Mouse (Mus musculus) hindbrain, embryonic 11.5 days (tissue): ENCODE measurements around the gene Fth1. TPM values are rescaled to one million over a fixed set of nuclear protein-coding genes. Genes with fewer than 3 reads are reported as not detected.

Experiments used
- ATAC-seq: fragments of 200-750 bp; cut with Nextera tagmentation; 2 replicates; pipeline ENCODE4 v1.8.0; 2017; ENCODE audit warnings: mild to moderate bottlenecking, moderate TSS enrichment, moderate library complexity; ENCODE audit not compliant: low FRiP score
- DNase-seq: peaks from one replicate; pipeline ENCODE4 v3.0.0-alpha.2; 2015; ENCODE audit warnings: low spot score
- H3K27ac ChIP-seq: fragments of 300-500 bp; sonication (generic); 2 replicates; pipeline ENCODE4 v1.5.1; 2014; ENCODE audit warnings: mild to moderate bottlenecking, low read depth, low read length
- H3K27me3 ChIP-seq: fragments of 300-500 bp; sonication (generic); 2 replicates; pipeline ENCODE4 v1.6.1; 2014; ENCODE audit warnings: mild to moderate bottlenecking, low read length, moderate library complexity, mixed read lengths; ENCODE audit not compliant: control insufficient read depth, insufficient read depth
- H3K36me3 ChIP-seq: fragments of 300-500 bp; sonication (generic); 2 replicates; pipeline ENCODE4 v1.6.1; 2014; ENCODE audit warnings: mild to moderate bottlenecking, low read length, moderate library complexity, mixed read lengths; ENCODE audit not compliant: control insufficient read depth, insufficient read depth
- H3K4me1 ChIP-seq: fragments of 300-500 bp; sonication (generic); replicated peaks from 2 replicates; pipeline ENCODE4 v1.6.1; 2014; ENCODE audit warnings: low read length, mixed read lengths; ENCODE audit not compliant: control insufficient read depth, insufficient read depth
- H3K4me2 ChIP-seq: fragments of 300-500 bp; sonication (generic); replicated peaks from 2 replicates; pipeline ENCODE4 v1.6.1; 2014; ENCODE audit warnings: mild to moderate bottlenecking, low read depth, low read length
- H3K4me3 ChIP-seq: fragments of 300-500 bp; sonication (generic); 2 replicates; pipeline ENCODE4 v1.5.1; 2014; ENCODE audit warnings: low read depth, low read length
- H3K9ac ChIP-seq: fragments of 300-500 bp; sonication (generic); 2 replicates; pipeline ENCODE4 v1.6.1; 2014; ENCODE audit warnings: low read depth, low read length
- H3K9me3 ChIP-seq: fragments of 300-500 bp; sonication (generic); 2 replicates; pipeline ENCODE4 v1.6.1; 2016; ENCODE audit warnings: low read length; ENCODE audit not compliant: control insufficient read depth
- WGBS: fragments of 180-500 bp; shearing (Covaris S2); extraction: QIAGEN DNeasy Blood & Tissue Kit; methylation state at CpG from one replicate; pipeline ENCODE4 v1.1.7; 2014; 5-methylcytosine and 5-hydroxymethylcytosine counted together
- polyA plus RNA-seq: library from polyadenylated mRNA; unstranded; fragments of >200 nt; fragmentation: Nextera tagmentation; extraction: Ambion mirVana; gene quantifications from 2 replicates; pipeline ENCODE4 v1.2.1, GENCODE M21; 2014

The Fth1 gene
- polyA plus RNA-seq, 1 experiment from 2014 or later, result 1,416 TPM

DNA sequence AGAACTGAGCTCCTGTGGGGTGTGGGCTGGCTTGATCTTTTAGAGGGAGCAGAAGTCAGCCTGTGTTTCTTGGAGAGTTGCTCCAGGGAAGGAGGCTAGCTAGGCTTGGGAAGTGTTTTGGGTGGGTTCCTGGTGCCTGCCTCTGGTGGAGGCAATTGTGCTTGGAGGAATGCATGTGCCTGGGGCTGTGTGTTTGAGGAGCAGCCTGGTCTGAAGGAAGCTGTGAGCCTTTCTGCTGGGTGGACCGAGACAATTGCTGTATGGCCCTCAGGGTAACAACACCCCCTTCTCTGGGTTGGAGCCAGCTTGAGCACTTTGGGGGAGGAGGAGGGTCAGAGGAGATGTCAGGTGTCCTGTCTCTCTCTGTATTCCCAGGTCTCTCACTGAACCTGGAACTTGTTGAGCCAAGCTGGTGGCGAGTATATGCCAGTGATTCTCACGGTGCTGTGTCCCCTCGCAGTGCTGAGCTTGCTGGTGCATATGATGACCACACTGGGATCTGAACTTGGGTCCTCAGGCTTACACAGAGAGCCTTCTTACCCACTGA, 38.9 kb downstream of the Fth1 start:
- DNase-seq (no peak), ATAC-seq (no peak)
- Histone ChIP-seq H3K36me3 (no peaks in the 10 kb centered on the region), H3K9ac (no peak overlapping the region), H3K4me3 (peak overlapping the region; percentile 41), H3K9me3 (no peaks in the 10 kb centered on the region), H3K4me2 (peak overlapping the region; percentile 69), H3K27me3 (peaks cover 7% of the 10 kb centered on the region; the same call in 1 of the 2 replicates), H3K4me1 (peaks cover 3% of the 10 kb centered on the region; the same call in 1 of the 2 replicates), H3K27ac (no peak overlapping the region)
- 71% methylated on average over 4 of the region's 4 CpGs for WGBS

DNA sequence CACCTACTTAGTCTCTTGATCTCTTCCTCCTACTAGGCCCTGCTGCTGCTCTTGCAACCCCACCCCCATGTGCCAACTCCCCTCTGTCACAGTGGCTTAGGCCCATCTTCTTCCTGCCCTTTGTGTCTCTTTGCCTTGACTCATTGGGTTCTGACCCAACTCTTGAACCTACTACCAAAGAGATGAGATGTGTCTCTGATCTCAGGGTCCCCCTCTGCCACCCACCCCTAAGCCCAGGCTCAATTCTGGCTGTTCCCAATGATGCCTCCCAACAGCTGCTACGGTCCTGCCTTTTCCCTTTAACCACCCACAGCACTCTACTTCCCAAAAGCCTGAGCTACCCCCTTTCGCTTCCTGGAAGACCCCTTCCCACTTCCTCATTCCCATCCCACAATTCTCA, 41.6 kb downstream of the Fth1 start:
- Histone ChIP-seq H3K4me3 (no peak overlapping the region), H3K4me2 (no peak overlapping the region), H3K9ac (no peak overlapping the region), H3K27ac (no peak overlapping the region), H3K4me1 (peaks cover 3% of the 10 kb centered on the region; the same call in 1 of the 2 replicates), H3K27me3 (peaks cover 7% of the 10 kb centered on the region; the same call in 1 of the 2 replicates), H3K9me3 (no peaks in the 10 kb centered on the region), H3K36me3 (no peaks in the 10 kb centered on the region)
- WGBS, result 92% methylated on average over 2 of the region's 2 CpGs
- ATAC-seq (no peak), DNase-seq (no peak)

DNA sequence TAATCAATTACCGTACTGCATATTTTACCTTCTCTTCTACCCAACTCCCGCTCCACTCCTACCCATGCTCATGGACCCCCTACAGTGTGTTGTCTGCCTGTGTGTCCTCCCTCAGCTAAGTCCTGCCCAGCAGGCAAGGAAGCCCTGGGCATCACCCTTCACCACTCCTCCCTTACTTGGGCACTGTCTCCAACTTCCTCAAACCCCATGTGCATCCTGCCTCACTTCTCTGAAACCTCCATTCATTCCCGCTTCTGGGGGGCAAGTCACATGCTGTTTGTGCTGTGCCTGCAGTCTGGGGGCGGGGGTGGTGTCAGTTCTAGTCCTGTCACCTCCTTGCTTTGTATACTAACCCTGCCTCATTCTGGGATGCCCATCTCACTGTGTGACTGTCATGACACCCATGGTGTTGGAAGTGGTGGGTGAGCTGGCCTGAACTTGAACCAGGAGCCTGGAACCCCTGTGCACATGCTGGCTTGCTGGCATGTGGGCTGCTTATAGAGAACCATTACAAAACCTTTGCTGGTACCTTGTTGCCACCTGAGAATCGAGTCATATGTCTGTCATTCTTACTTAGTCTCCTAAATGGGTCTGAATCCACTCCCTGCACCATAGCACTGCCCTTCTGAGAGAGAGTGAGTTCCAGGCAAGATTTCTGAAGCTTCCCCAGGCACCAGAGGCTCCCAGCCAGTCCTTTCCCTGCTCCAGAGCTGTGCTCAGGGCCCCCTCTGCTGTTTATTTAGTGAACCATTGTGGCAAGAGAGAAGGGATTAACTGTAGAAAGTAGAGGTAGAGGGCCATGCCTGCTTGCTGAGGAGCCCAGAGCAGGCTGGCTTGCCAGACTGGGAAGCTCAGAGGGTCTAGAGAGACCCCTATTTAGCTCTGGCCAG, 42.3 kb downstream of the Fth1 start:
- no peak for ATAC-seq
- H3K27ac ChIP-seq, result no peak overlapping the region
- H3K4me2 ChIP-seq, result no peak overlapping the region
- H3K9ac ChIP-seq, result no peak overlapping the region
- peaks cover 3% of the 10 kb centered on the region; the same call in 1 of the 2 replicates for H3K4me1 ChIP-seq
- H3K36me3 ChIP-seq, result no peaks in the 10 kb centered on the region
- no peak for DNase-seq
- 63% methylated on average over 5 of the region's 5 CpGs for whole genome bisulfite sequencing
- H3K4me3 ChIP-seq, result no peak overlapping the region
- H3K27me3 ChIP-seq, result peaks cover 7% of the 10 kb centered on the region; the same call in 1 of the 2 replicates
- no peaks in the 10 kb centered on the region for H3K9me3 ChIP-seq

GRCm38 (mm10) chr19:10023304-10023758, 42.9 kb downstream of the Fth1 start:
- 69% methylated on average over 9 of the region's 9 CpGs for WGBS
- H3K4me1 ChIP-seq, result peaks cover 3% of the 10 kb centered on the region; the same call in 1 of the 2 replicates
- H3K9ac ChIP-seq, result no peak overlapping the region
- H3K27ac ChIP-seq, result no peak overlapping the region
- peaks cover 7% of the 10 kb centered on the region; the same call in 1 of the 2 replicates for H3K27me3 ChIP-seq
- no peaks in the 10 kb centered on the region for H3K9me3 ChIP-seq
- ATAC-seq (no peak), DNase-seq (no peak)
- no peaks in the 10 kb centered on the region for H3K36me3 ChIP-seq
- no peak overlapping the region for H3K4me2 ChIP-seq
- no peak overlapping the region for H3K4me3 ChIP-seq

GRCm38 (mm10) chr19:10025169-10025875, 44.9 kb downstream of the Fth1 start:
- H3K9me3 ChIP-seq, result no peaks in the 10 kb centered on the region
- H3K4me2 ChIP-seq, result no peak overlapping the region
- no peak overlapping the region for H3K4me3 ChIP-seq
- no peaks in the 10 kb centered on the region for H3K27me3 ChIP-seq
- peak; percentile 33; the same call in 1 of the 2 replicates for ATAC-seq
- H3K36me3 ChIP-seq, result no peaks in the 10 kb centered on the region
- H3K27ac ChIP-seq, result no peak overlapping the region; the same call in 1 of the 2 replicates
- no peak overlapping the region for H3K9ac ChIP-seq
- no peak for DNase-seq
- H3K4me1 ChIP-seq, result no peaks in the 10 kb centered on the region
- 31% methylated on average over 8 of the region's 8 CpGs for WGBS

DNA sequence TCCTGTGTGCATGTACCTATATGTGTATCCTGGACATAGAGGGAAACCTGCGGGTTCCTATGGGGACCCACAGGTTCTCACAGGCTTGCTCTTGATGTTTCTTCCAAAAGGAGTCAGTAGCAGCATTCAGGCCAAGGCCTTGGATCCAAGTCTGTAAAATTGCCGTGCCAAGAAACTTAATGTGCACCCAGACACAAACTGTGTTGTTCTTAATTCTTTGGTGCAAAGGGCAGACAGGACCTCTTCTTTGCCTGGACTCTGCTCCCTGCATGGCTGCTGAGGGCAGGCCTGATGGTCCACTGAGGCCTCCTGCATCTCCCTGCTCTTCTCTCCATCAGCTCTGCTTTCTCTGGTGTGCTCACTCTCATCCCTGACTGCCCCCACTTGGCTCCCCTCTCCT, 49.3 kb downstream of the Fth1 start:
- WGBS, result 89% methylated on average over 2 of the region's 2 CpGs
- Histone ChIP-seq H3K4me3 (no peak overlapping the region), H3K27me3 (no peaks in the 10 kb centered on the region), H3K9ac (no peak overlapping the region), H3K4me1 (no peaks in the 10 kb centered on the region), H3K27ac (no peak overlapping the region), H3K9me3 (no peaks in the 10 kb centered on the region), H3K36me3 (no peaks in the 10 kb centered on the region), H3K4me2 (no peak overlapping the region)
- DNase-seq, result no peak
- no peak for ATAC-seq

- WGBS, result 38% methylated on average over 8 of the region's 8 CpGs
These were observed 53.0 kb downstream of the Fth1 start for GRCm38 (mm10) chr19:10033211-10033973.

GRCm38 (mm10) chr19:10034356-10034755, 54.0 kb downstream of the Fth1 start:
- 80% methylated on average over 5 of the region's 5 CpGs for WGBS
- H3K4me2 ChIP-seq, result no peak overlapping the region
- ATAC-seq (no peak; the same call in 1 of the 2 replicates), DNase-seq (no peak)
- no peak overlapping the region for H3K4me3 ChIP-seq
- H3K27me3 ChIP-seq, result no peaks in the 10 kb centered on the region
- H3K9me3 ChIP-seq, result no peaks in the 10 kb centered on the region
- H3K9ac ChIP-seq, result no peak overlapping the region
- no peaks in the 10 kb centered on the region for H3K36me3 ChIP-seq
- no peak overlapping the region for H3K27ac ChIP-seq
- no peaks in the 10 kb centered on the region for H3K4me1 ChIP-seq

More at GRCm38 (mm10) chr19:10033211-10033973, 53.0 kb downstream of the Fth1 start:
- no peaks in the 10 kb centered on the region for H3K27me3 ChIP-seq
- H3K4me2 ChIP-seq, result no peak overlapping the region
- no peaks in the 10 kb centered on the region for H3K36me3 ChIP-seq
- no peak overlapping the region for H3K4me3 ChIP-seq
- ATAC-seq, result peak; percentile 53; the same call in 1 of the 2 replicates
- no peak overlapping the region for H3K9ac ChIP-seq
- DNase-seq, result peak; percentile 75
- H3K4me1 ChIP-seq, result no peaks in the 10 kb centered on the region
- H3K27ac ChIP-seq, result no peak overlapping the region
- H3K9me3 ChIP-seq, result no peaks in the 10 kb centered on the region
